Mouse (Mus musculus) monocyte, adult 5-6 weeks (primary cell): ENCODE data around the gene Saa3. TPM values are rescaled to one million over a fixed set of nuclear protein-coding genes. Genes with fewer than 3 reads are reported as not detected.
A peak's percentile ranks its signal among the peaks of the same experiment; 100 is the strongest.
"Not testable (repeated sequence)": the region's sequence is repeated elsewhere in the genome, so short reads cannot be mapped to it uniquely, and the experiment has no call there.

Experiments
- ATAC-seq: fragments of 153-309, 156-312 bp; replicated peaks from 2 replicates; pipeline ENCODE4 v1.8.0; 2017; ENCODE audit warnings: mild to moderate bottlenecking; ENCODE audit not compliant: low TSS enrichment, insufficient number of reproducible peaks, severe bottlenecking, poor library complexity, low FRiP score
- total RNA-seq: library from RNA; stranded (forward); fragments of 200-1000, 200-491, 200-594 nt; gene quantifications from 3 replicates; pipeline ENCODE4 v1.2.3, GENCODE M21; 2017

The Saa3 gene
- total RNA-seq, 1 experiment from 2014 or later = not detected

GRCm38 (mm10) chr7:46718591-46719270 lies 3.2 kb upstream of the Saa3 start:
- no peak for ATAC-seq

GRCm38 (mm10) chr7:46716897-46717296 lies 1.4 kb upstream of the Saa3 start:
- 0 out of 2 replicates have a peak, but pooled peaks have one; percentile 18 for ATAC-seq

GRCm38 (mm10) chr7:46714518-46714917 lies 982 bp downstream of the Saa3 start:
- ATAC-seq = 0 out of 2 replicates have a peak, but pooled peaks have one; percentile 33

- ATAC-seq = peak; percentile 34; the same call in 1 of the 2 replicates
These were observed 3.2 kb downstream of the Saa3 start for GRCm38 (mm10) chr7:46712250-46712649.

GRCm38 (mm10) chr7:46710390-46710844 lies 5.1 kb downstream of the Saa3 start, which contains the start of gene Saal1:
Gene Saal1 (minus strand): TSS chr7:46710680.
- ATAC-seq = peak; percentile 92

GRCm38 (mm10) chr7:46700521-46701025 lies 14.9 kb downstream of the Saa3 start:
- ATAC-seq = no peak

- no peak for ATAC-seq
These were observed 18.7 kb downstream of the Saa3 start for GRCm38 (mm10) chr7:46696754-46697153.

- ATAC-seq = no peak
These were observed 28.7 kb downstream of the Saa3 start for GRCm38 (mm10) chr7:46686827-46687226.

- no peak for ATAC-seq
These were observed 34.8 kb downstream of the Saa3 start for GRCm38 (mm10) chr7:46680732-46681131.

GRCm38 (mm10) chr7:46679044-46679443 lies 36.5 kb downstream of the Saa3 start:
- ATAC-seq = not testable (repeated sequence)

GRCm38 (mm10) chr7:46678417-46678816 lies 37.1 kb downstream of the Saa3 start:
- no peak for ATAC-seq

GRCm38 (mm10) chr7:46676808-46677360 lies 38.6 kb downstream of the Saa3 start:
- no peak for ATAC-seq

GRCm38 (mm10) chr7:46675886-46676285 lies 39.6 kb downstream of the Saa3 start:
- ATAC-seq = no peak

GRCm38 (mm10) chr7:46675061-46675460 lies 40.4 kb downstream of the Saa3 start:
- ATAC-seq = no peak

- no peak for ATAC-seq
These were observed 43.3 kb downstream of the Saa3 start, which contains the start of gene Tph1 for GRCm38 (mm10) chr7:46672160-46672672. Gene Tph1 (minus strand): TSS chr7:46672537.

- ATAC-seq = no peak
These were observed 48.2 kb downstream of the Saa3 start for GRCm38 (mm10) chr7:46667256-46667655.

GRCm38 (mm10) chr7:46665236-46665635 lies 50.3 kb downstream of the Saa3 start:
- ATAC-seq = no peak
